Mouse (Mus musculus) thymus, adult 2 months (tissue): ENCODE measurements around the gene Ptprn. TPM values are rescaled to one million over a fixed set of nuclear protein-coding genes. Genes with fewer than 3 reads are reported as not detected.

Experiments
- DNase-seq: peaks from one replicate; pipeline ENCODE4 v3.0.0; 2021
- H3K27ac ChIP-seq: fragments of 200-500 bp; 2 replicates; pipeline ENCODE4 v1.5.1; 2012; ENCODE audit warnings: low read length, control low read depth; ENCODE audit not compliant: control insufficient read depth, insufficient read depth
- H3K27me3 ChIP-seq: fragments of 200-500 bp; 2 replicates; pipeline ENCODE4 v1.6.1; 2012; ENCODE audit warnings: mild to moderate bottlenecking, low read length, moderate library complexity, mixed read lengths; ENCODE audit not compliant: control insufficient read depth, insufficient read depth
- H3K36me3 ChIP-seq: fragments of 200-500 bp; 2 replicates; pipeline ENCODE4 v1.6.1; 2012; ENCODE audit warnings: mild to moderate bottlenecking, low read length, moderate library complexity; ENCODE audit not compliant: control insufficient read depth, insufficient read depth
- H3K4me1 ChIP-seq: fragments of 200-500 bp; replicated peaks from 2 replicates; pipeline ENCODE4 v1.6.1; 2012; ENCODE audit warnings: low read length; ENCODE audit not compliant: control insufficient read depth, insufficient read depth
- H3K4me3 ChIP-seq: fragments of 200-500 bp; 2 replicates; pipeline ENCODE4 v1.5.1; 2012; ENCODE audit warnings: mild to moderate bottlenecking, low read length, control low read depth, moderate library complexity; ENCODE audit not compliant: control insufficient read depth, insufficient read depth
- CTCF ChIP-seq: fragments of 200-500 bp; IDR thresholded peaks from 2 replicates; pipeline ENCODE4 v1.5.1; 2012; ENCODE audit warnings: mild to moderate bottlenecking, control low read depth, low read length, moderate library complexity, borderline replicate concordance; ENCODE audit not compliant: control insufficient read depth, poor library complexity, insufficient read depth; ENCODE audit errors: extremely low read depth
- POLR2A ChIP-seq: fragments of 200-500 bp; IDR thresholded peaks from 2 replicates; pipeline ENCODE4 v1.6.1; 2012; ENCODE audit warnings: mild to moderate bottlenecking, low read length, control low read depth, moderate library complexity; ENCODE audit not compliant: control insufficient read depth, poor library complexity, insufficient read depth; ENCODE audit errors: extremely low read depth
- WGBS: fragments of 180-500 bp; shearing (Covaris S2); methylation state at CpG from one replicate; pipeline ENCODE4 v1.1.7; 2018; 5-methylcytosine and 5-hydroxymethylcytosine counted together
- polyA plus RNA-seq: library from polyadenylated mRNA; depleted of rRNA; stranded (reverse); fragments of >200 nt; gene quantifications from 2 replicates; pipeline ENCODE4 v1.2.3, GENCODE M21; 2012; rRNA removed

Ptprn gene
- 2.6 and 3.0 TPM in 2 replicates for polyA plus RNA-seq

GRCm38 (mm10) chr1:75264091-75264880 lies at the start of gene Ptprn:
Gene Ptprn, minus strand, starts transcription at chr1:75264502.
- Histone ChIP-seq H3K4me1 (no peaks in the 10 kb centered on the region), H3K27ac (no peak within 1 kb of the TSS), H3K4me3 (no peak within 1 kb of the TSS), H3K27me3 (peaks cover 7% of the 10 kb centered on the region; the same call in 1 of the 2 replicates), H3K36me3 (no peaks in the 10 kb centered on the region)
- no peak for TF ChIP-seq POLR2A
- no peak for TF ChIP-seq CTCF
- 23% methylated on average over 32 of the region's 32 CpGs for WGBS
- DNase-seq: no peak

DNA sequence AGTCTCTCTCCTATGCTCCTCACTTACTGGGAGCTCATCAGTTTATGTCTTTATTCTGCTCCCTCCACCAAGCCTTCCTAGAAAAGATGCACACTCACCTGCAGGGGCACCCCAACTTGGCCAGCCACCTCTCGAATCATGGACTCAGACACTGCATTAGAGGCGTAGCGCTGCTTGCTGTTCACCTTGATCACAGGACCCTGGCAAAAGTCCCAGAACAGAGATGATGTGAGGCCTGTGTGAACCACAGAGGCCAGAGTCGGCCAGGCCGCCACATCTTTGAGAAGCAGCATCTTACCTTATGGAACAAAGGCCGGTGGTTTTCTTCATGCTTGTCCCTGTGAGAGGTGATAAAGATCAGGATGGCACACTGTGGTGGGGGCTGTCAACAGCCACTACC lies 47.4 kb upstream of the Ptprn start:
- 96% methylated on average over 6 of the region's 6 CpGs for WGBS
- Histone ChIP-seq H3K27ac (no peak overlapping the region), H3K4me1 (peaks cover 7% of the 10 kb centered on the region), H3K27me3 (no peaks in the 10 kb centered on the region), H3K36me3 (no peaks in the 10 kb centered on the region; the same call in 1 of the 2 replicates), H3K4me3 (no peak overlapping the region)
- DNase-seq: no peak
- TF ChIP-seq CTCF (no peak), POLR2A (no peak)

GRCm38 (mm10) chr1:75304662-75305061 lies 40.4 kb upstream of the Ptprn start:
- 96% methylated on average over 2 of the region's 2 CpGs for WGBS
- TF ChIP-seq POLR2A (no peak), CTCF (no peak)
- Histone ChIP-seq H3K4me3 (no peak overlapping the region), H3K27me3 (no peaks in the 10 kb centered on the region), H3K4me1 (no peaks in the 10 kb centered on the region), H3K36me3 (no peaks in the 10 kb centered on the region; the same call in 1 of the 2 replicates), H3K27ac (no peak overlapping the region)
- no peak for DNase-seq

- no peak overlapping the region for H3K4me3 ChIP-seq
- no peaks in the 10 kb centered on the region for H3K27me3 ChIP-seq
- no peak for TF ChIP-seq CTCF
- TF ChIP-seq POLR2A: no peak
- H3K4me1 ChIP-seq: no peaks in the 10 kb centered on the region
- DNase-seq: no peak
- H3K36me3 ChIP-seq: no peaks in the 10 kb centered on the region
- 74% methylated on average over 5 of the region's 5 CpGs for WGBS
- H3K27ac ChIP-seq: no peak overlapping the region
Observed at GRCm38 (mm10) chr1:75294294-75294693, 30.0 kb upstream of the Ptprn start.

- no peak for DNase-seq
- 82% methylated on average over 5 of the region's 5 CpGs for WGBS
- no peaks in the 10 kb centered on the region for H3K27me3 ChIP-seq
- no peak for TF ChIP-seq CTCF
- no peak for TF ChIP-seq POLR2A
- no peaks in the 10 kb centered on the region for H3K4me1 ChIP-seq
- no peaks in the 10 kb centered on the region for H3K36me3 ChIP-seq
- no peak overlapping the region for H3K27ac ChIP-seq
- H3K4me3 ChIP-seq: no peak overlapping the region
Observed at GRCm38 (mm10) chr1:75293331-75293701, 29.0 kb upstream of the Ptprn start.

DNA sequence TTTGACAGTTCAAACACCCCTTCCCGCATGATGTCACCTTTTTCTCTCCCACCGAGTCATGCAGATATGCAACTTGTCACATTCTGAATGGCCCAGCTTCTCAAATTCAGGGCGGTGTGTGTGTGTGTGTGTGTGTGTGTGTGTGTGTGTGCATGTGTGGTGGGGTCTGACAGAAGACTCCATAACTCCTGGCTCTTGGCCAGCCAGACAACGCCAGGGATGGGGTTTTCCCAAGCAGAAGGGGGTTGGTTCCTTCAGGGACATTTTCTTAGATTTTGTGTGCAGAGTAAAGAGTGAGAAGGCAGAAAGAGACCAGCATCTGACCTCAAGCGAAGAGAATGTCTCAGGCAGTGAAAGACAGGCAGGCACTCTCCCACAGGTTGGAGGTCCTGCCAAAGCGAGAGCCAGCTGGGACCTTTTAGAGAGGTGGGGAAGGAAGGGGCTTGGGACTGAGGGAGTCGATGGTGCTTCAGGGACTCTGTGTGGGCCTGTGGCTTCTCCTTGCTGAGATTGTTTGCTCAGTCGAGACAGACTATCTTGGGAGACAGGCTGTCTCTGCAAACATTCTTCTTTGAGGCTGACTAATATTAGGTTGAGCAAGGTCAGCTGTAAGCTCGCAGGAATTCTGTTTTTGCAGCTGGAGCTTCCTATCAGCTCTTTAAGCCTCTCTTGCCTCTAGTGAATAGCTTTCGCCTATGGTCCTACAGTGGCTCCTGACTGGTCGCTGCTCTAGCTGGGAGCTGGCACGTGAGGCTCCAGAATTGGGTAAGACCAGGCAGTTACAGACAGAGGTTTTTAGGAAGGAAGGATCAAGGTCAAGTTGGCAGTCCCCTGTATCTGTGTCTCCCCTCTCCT lies 28.4 kb upstream of the Ptprn start:
- H3K4me3 ChIP-seq: no peak overlapping the region
- no peaks in the 10 kb centered on the region for H3K4me1 ChIP-seq
- H3K27me3 ChIP-seq: no peaks in the 10 kb centered on the region
- no peak overlapping the region for H3K27ac ChIP-seq
- WGBS: 61% methylated on average over 12 of the region's 12 CpGs
- no peaks in the 10 kb centered on the region for H3K36me3 ChIP-seq
- DNase-seq: no peak
- TF ChIP-seq POLR2A: no peak
- no peak for TF ChIP-seq CTCF

DNA sequence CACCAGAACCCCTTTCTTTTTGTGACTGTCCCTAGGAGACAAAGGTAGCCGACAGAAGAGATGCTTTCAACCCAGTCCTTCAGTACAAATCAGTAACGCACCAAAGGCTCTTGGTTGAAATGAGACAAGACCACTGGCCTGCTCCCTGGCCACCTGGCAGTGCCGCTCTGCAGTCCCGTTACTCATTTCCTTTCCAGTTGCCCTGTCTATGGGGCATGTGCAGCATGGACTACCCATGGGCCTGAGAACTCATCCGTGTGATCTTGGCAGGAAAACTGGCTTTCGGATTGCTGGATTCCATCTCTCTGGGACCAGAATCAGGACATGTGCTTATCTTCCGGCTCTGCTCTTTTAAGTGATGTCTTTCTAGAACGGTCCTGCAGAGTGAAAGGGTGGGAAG lies 27.0 kb upstream of the Ptprn start:
- Histone ChIP-seq H3K4me3 (no peak overlapping the region), H3K36me3 (no peaks in the 10 kb centered on the region), H3K4me1 (no peaks in the 10 kb centered on the region), H3K27ac (no peak overlapping the region), H3K27me3 (no peaks in the 10 kb centered on the region)
- DNase-seq: no peak
- TF ChIP-seq CTCF (no peak), POLR2A (no peak)
- 86% methylated on average over 8 of the region's 8 CpGs for WGBS
